Mouse (Mus musculus): ENCODE results near the gene Oxct2a.

- TF ChIP-seq MAZ (IDR thresholded peaks at IDR 0.05; ENCODE audit: low read depth, low read length) (no peak), ZC3H11A (IDR thresholded peaks at IDR 0.05; ENCODE audit: low read depth, low read length) (no peak), TCF12 (IDR thresholded peaks at IDR 0.05; ENCODE audit: low read depth, low read length) (no peak), CTCF (conservative IDR thresholded peaks at IDR 0.05 in 1 of 2, IDR thresholded peaks at IDR 0.05 in 1 of 2; ENCODE audit: low read depth in 2 of 2, low read length in 2 of 2) (no peak), RCOR1 (conservative IDR thresholded peaks at IDR 0.05; ENCODE audit: low read depth, low read length) (no peak), CHD1 (IDR thresholded peaks at IDR 0.05; ENCODE audit: low read depth, low read length) (no peak), ZMIZ1 (IDR thresholded peaks at IDR 0.05; ENCODE audit: low read depth, low read length) (no peak), UBTF (IDR thresholded peaks at IDR 0.05; ENCODE audit: low read depth, low read length) (no peak)
Observed at GRCm38 (mm10) chr4:123297195-123297960, 26.1 kb downstream of the Oxct2a start.
